Mouse (Mus musculus) CH12.LX (cell line): ENCODE data around the gene Coq2. TPM values are rescaled to one million over a fixed set of nuclear protein-coding genes. Genes with fewer than 3 reads are reported as not detected.

Experiments
- DNase-seq: peaks from one replicate; pipeline ENCODE4 v3.0.0-alpha.2; 2013; ENCODE audit errors: extremely low read depth
- H3K27ac ChIP-seq: 2 replicates; pipeline ENCODE4 v1.5.1; 2012; ENCODE audit warnings: low read depth, mild to moderate bottlenecking, control low read depth, moderate library complexity; ENCODE audit not compliant: insufficient read depth
- H3K27me3 ChIP-seq: replicated peaks from 2 replicates; pipeline ENCODE3; 2012; ENCODE audit warnings: inconsistent platforms
- H3K36me3 ChIP-seq, 2 experiments: replicated peaks in 1 of 2; 2 replicates each; pipeline versions ENCODE3 to v1.6.1; 2012; ENCODE audit warnings: inconsistent platforms in 1 of 2, low read length in 1 of 2, mild to moderate bottlenecking in 1 of 2, mixed read lengths in 1 of 2, moderate library complexity in 1 of 2; ENCODE audit not compliant: control insufficient read depth in 1 of 2, insufficient read depth in 1 of 2
- H3K4me1 ChIP-seq, 2 experiments: 2 replicates each; pipeline ENCODE4 v1.6.1; 2012; ENCODE audit warnings: inconsistent platforms in 1 of 2, moderate library complexity in 1 of 2; ENCODE audit not compliant: insufficient read depth in 2 of 2, control insufficient read depth in 1 of 2
- H3K4me2 ChIP-seq: 2 replicates; pipeline ENCODE4 v1.6.1; 2012; ENCODE audit warnings: low read depth, mild to moderate bottlenecking, control low read depth; ENCODE audit not compliant: poor library complexity, insufficient read depth, severe bottlenecking
- H3K4me3 ChIP-seq, 3 experiments: fragments of 150-350 bp in 1 of 3; sonication (generic) in 1 of 3; replicated peaks in 1 of 3; 2 replicates each; pipeline versions ENCODE3 to v1.5.1; 2011 to 2012; ENCODE audit warnings: low read depth in 2 of 3, low read length in 2 of 3, mild to moderate bottlenecking in 2 of 3, moderate library complexity in 2 of 3, control low read depth in 1 of 3, improper control_type of control experiment in 1 of 3, inconsistent platforms in 1 of 3, mixed read lengths in 1 of 3; ENCODE audit not compliant: poor library complexity in 1 of 3
- H3K79me2 ChIP-seq: replicated peaks from 2 replicates; pipeline ENCODE4 v1.6.1; 2012; ENCODE audit warnings: mild to moderate bottlenecking, moderate library complexity; ENCODE audit not compliant: control insufficient read depth, poor library complexity, insufficient read depth, severe bottlenecking; ENCODE audit errors: extremely low read depth
- H3K9ac ChIP-seq: 2 replicates; pipeline ENCODE4 v1.6.1; 2012; ENCODE audit warnings: low read depth, mild to moderate bottlenecking, control low read depth, moderate library complexity; ENCODE audit not compliant: insufficient read depth
- H3K9me3 ChIP-seq: replicated peaks from 2 replicates; pipeline ENCODE3; 2012; ENCODE audit warnings: low read length, inconsistent platforms, mixed read lengths
- BHLHE40 ChIP-seq: IDR thresholded peaks from 2 replicates; pipeline ENCODE4 v1.6.1; 2011; ENCODE audit warnings: mild to moderate bottlenecking, low read depth, low read length, improper control_type of control experiment
- CHD2 ChIP-seq: IDR thresholded peaks from 2 replicates; pipeline ENCODE4 v1.6.1; 2011; ENCODE audit warnings: low read length, improper control_type of control experiment
- CTCF ChIP-seq, 2 experiments: IDR thresholded peaks in 1 of 2; conservative IDR thresholded peaks in 1 of 2; 2 replicates each; pipeline ENCODE4 v1.5.1; 2011 to 2012; ENCODE audit warnings: low read depth in 2 of 2, low read length in 2 of 2, improper control_type of control experiment in 1 of 2, inconsistent platforms in 1 of 2, mild to moderate bottlenecking in 1 of 2, moderate library complexity in 1 of 2
- EP300 ChIP-seq: IDR thresholded peaks from 2 replicates; pipeline ENCODE4 v1.6.1; 2011; ENCODE audit warnings: low read length, improper control_type of control experiment
- ETS1 ChIP-seq: conservative IDR thresholded peaks from 2 replicates; pipeline ENCODE4 v1.6.1; 2012; ENCODE audit warnings: low read depth, mild to moderate bottlenecking, inconsistent platforms, low read length, improper control_type of control experiment, moderate library complexity
- GABPA ChIP-seq: IDR thresholded peaks from 2 replicates; pipeline ENCODE4 v1.6.1; 2012; ENCODE audit warnings: low read depth, low read length, improper control_type of control experiment, inconsistent platforms; ENCODE audit not compliant: insufficient replicate concordance
- IRF4 ChIP-seq: IDR thresholded peaks from 2 replicates; pipeline ENCODE4 v1.6.1; 2014; ENCODE audit warnings: low read depth, mild to moderate bottlenecking, inconsistent platforms, low read length, improper control_type of control experiment
- JUND ChIP-seq: conservative IDR thresholded peaks from 2 replicates; pipeline ENCODE4 v1.6.1; 2011; ENCODE audit warnings: low read depth, low read length, improper control_type of control experiment
- KAT2A ChIP-seq: IDR thresholded peaks from 2 replicates; pipeline ENCODE4 v1.6.1; 2012; ENCODE audit warnings: low read length, improper control_type of control experiment, inconsistent platforms; ENCODE audit not compliant: insufficient replicate concordance
- MAX ChIP-seq: IDR thresholded peaks from 2 replicates; pipeline ENCODE4 v1.6.1; 2011; ENCODE audit warnings: low read length, improper control_type of control experiment
- MXI1 ChIP-seq: IDR thresholded peaks from 2 replicates; pipeline ENCODE4 v1.6.1; 2011; ENCODE audit warnings: mild to moderate bottlenecking, low read depth, low read length, improper control_type of control experiment
- MYC ChIP-seq: IDR thresholded peaks from 2 replicates; pipeline ENCODE4 v1.6.1; 2011; ENCODE audit warnings: low read depth, mild to moderate bottlenecking, improper control_type of control experiment, low read length
- NRF1 ChIP-seq: IDR thresholded peaks from 2 replicates; pipeline ENCODE4 v1.6.1; 2014; ENCODE audit warnings: low read depth, mild to moderate bottlenecking, inconsistent platforms, low read length, improper control_type of control experiment, moderate library complexity
- RAD21 ChIP-seq: IDR thresholded peaks from 2 replicates; pipeline ENCODE4 v1.6.1; 2011; ENCODE audit warnings: low read depth, mild to moderate bottlenecking, low read length, improper control_type of control experiment, moderate library complexity
- SIN3A ChIP-seq: IDR thresholded peaks from 2 replicates; pipeline ENCODE4 v1.6.1; 2012; ENCODE audit warnings: low read length, improper control_type of control experiment, inconsistent platforms
- SMC3 ChIP-seq: IDR thresholded peaks from 2 replicates; pipeline ENCODE4 v1.6.1; 2011; ENCODE audit warnings: low read depth, low read length, improper control_type of control experiment
- TBP ChIP-seq: conservative IDR thresholded peaks from 2 replicates; pipeline ENCODE4 v1.6.1; 2011; ENCODE audit warnings: low read depth, low read length, improper control_type of control experiment
- UBTF ChIP-seq: IDR thresholded peaks from 2 replicates; pipeline ENCODE4 v1.6.1; 2012; ENCODE audit warnings: low read depth, mild to moderate bottlenecking, inconsistent platforms, low read length, improper control_type of control experiment, moderate library complexity
- USF1 ChIP-seq: IDR thresholded peaks from 2 replicates; pipeline ENCODE4 v1.6.1; 2014; ENCODE audit warnings: low read depth, mild to moderate bottlenecking, inconsistent platforms, low read length, improper control_type of control experiment
- ZC3H11A ChIP-seq: IDR thresholded peaks from 2 replicates; pipeline ENCODE4 v1.6.1; 2012; ENCODE audit warnings: low read depth, mild to moderate bottlenecking, inconsistent platforms, low read length, improper control_type of control experiment
- ZKSCAN1 ChIP-seq: IDR thresholded peaks from 2 replicates; pipeline ENCODE4 v1.6.1; 2012; ENCODE audit warnings: low read depth, inconsistent platforms, low read length, improper control_type of control experiment, borderline replicate concordance
- ZMIZ1 ChIP-seq: IDR thresholded peaks from 2 replicates; pipeline ENCODE4 v1.6.1; 2012; ENCODE audit warnings: low read depth, mild to moderate bottlenecking, inconsistent platforms, low read length, improper control_type of control experiment
- dilution Hi-C: fragments of 300-500 bp; cut with MboI; formaldehyde crosslinking; loops from 2 replicates; pipeline ENCODE4 v1.14.3; 2020; ENCODE audit warnings: low sequenced_read_pairs; ENCODE audit not compliant: extremely low pct_unique_long_range_greater_than_20kb, extremely low pct_ligation_motif_present
- in situ Hi-C: fragments of 300-500 bp; cut with MboI; formaldehyde crosslinking; loops from 3 replicates; pipeline ENCODE4 v1.14.3; 2019; ENCODE audit warnings: low sequenced_read_pairs, low pct_ligation_motif_present, low pct_unique_long_range_greater_than_20kb, mixed read lengths
- polyA plus RNA-seq: library from polyadenylated mRNA; unstranded; fragments of >175 nt; gene quantifications from 2 replicates; pipeline ENCODE4 v1.2.1, GENCODE M21; 2012; ENCODE audit warnings: low read depth; ENCODE audit not compliant: insufficient read length
- total RNA-seq, 2 experiments: library from RNA; depleted of rRNA; stranded (reverse); fragments of 300-350 nt in 1 of 2; fragments of >200 nt in 1 of 2; gene quantifications; 2 replicates each; pipeline ENCODE4 v1.2.3; 2012 to 2014

Coq2 gene
- total and polyA plus RNA-seq, 3 experiments = 49.1 to 56.5 (median 50.1) TPM

- TF ChIP-seq EP300 = peak; percentile 98
- TF ChIP-seq MAX = 0 out of 2 replicates have a peak, but pooled peaks have one; percentile 47
- no peak; the same call in none of the 2 replicates for TF ChIP-seq RAD21
- no peak for TF ChIP-seq ZC3H11A
- TF ChIP-seq SIN3A = 0 out of 2 replicates have a peak, but pooled peaks have one; percentile 56
- no peak for TF ChIP-seq ZKSCAN1
- no peak for TF ChIP-seq NRF1
- TF ChIP-seq MXI1 = 0 out of 2 replicates have a peak, but pooled peaks have one; percentile 50
- peak; percentile 73 for TF ChIP-seq BHLHE40
Measured at GRCm38 (mm10) chr5:100663011-100663410, 11.9 kb downstream of the Coq2 start (continued).

GRCm38 (mm10) chr5:100658460-100658859 lies 16.5 kb downstream of the Coq2 start:
- no peaks in the 10 kb centered on the region for H3K27me3 ChIP-seq
- DNase-seq = no peak
- no peak for TF ChIP-seq MAX
- TF ChIP-seq BHLHE40 = no peak
- TF ChIP-seq CHD2 = no peak
- TF ChIP-seq TBP = no peak
- TF ChIP-seq USF1 = no peak
- TF ChIP-seq UBTF = no peak
- TF ChIP-seq ETS1 = no peak
- no peak for TF ChIP-seq NRF1
- TF ChIP-seq SMC3 = no peak
- TF ChIP-seq GABPA = no peak
- TF ChIP-seq JUND = no peak
- TF ChIP-seq SIN3A = no peak
- TF ChIP-seq MXI1 = no peak
- no peak for TF ChIP-seq ZMIZ1
- TF ChIP-seq MYC = no peak
- TF ChIP-seq ZKSCAN1 = no peak
- TF ChIP-seq CTCF (conservative IDR thresholded peaks at IDR 0.05 in 1 of 2, IDR thresholded peaks at IDR 0.05 in 1 of 2; ENCODE audit: low read depth in 2 of 2, low read length in 2 of 2) = no peak
- no peak for TF ChIP-seq KAT2A
- no peak for TF ChIP-seq IRF4
- no peak overlapping the region for H3K4me3 ChIP-seq
- H3K27ac ChIP-seq = no peak overlapping the region
- no peaks in the 10 kb centered on the region; the same call in 1 of the 2 replicates for H3K79me2 ChIP-seq
- H3K4me2 ChIP-seq = no peak overlapping the region
- peaks cover 58 to 85% of the 10 kb centered on the region in 2 experiments for H3K36me3 ChIP-seq
- H3K9ac ChIP-seq = no peak overlapping the region
- dilution Hi-C loops = no loop called here
- peaks cover 3% of the 10 kb centered on the region for H3K9me3 ChIP-seq
- H3K4me1 ChIP-seq = peaks cover 23 to 77% of the 10 kb centered on the region in 2 experiments
- in situ Hi-C loops = no loop called here
